8 mouse cellular contexts compared by ENCODE assay signal in genomic region chr8:61894062-61894461, GRCm38 (mm10). TPM values are rescaled to one million over a fixed set of nuclear protein-coding genes. Genes with fewer than 3 reads are reported as not detected.
DNase-seq lines count a peak whose midpoint lies in the region; ATAC-seq and TF ChIP-seq lines count a peak whose summit lies in the region.
"Had no signal": no experiment of that assay in that cellular context is flagged by ENCODE, and none has a peak within 500 bp of the region (broad histone marks: within the 10 kb centered on the region; RNA-seq: fewer than 3 reads in every experiment).

No protein-coding gene starts in this region.

- WGBS in midbrain, embryonic 11.5 days, result 56% methylated on average over 2 of the region's 2 CpGs
- 51% methylated on average over 2 of the region's 2 CpGs for WGBS in midbrain, embryonic 13.5 days
- 59% methylated on average over 2 of the region's 2 CpGs for WGBS in embryonic facial prominence, embryonic 11.5 days
- WGBS in liver, postnatal 0 days (ENCODE audit: insufficient replicate concordance), result 45% methylated on average over 2 of the region's 2 CpGs

- H3K4me1 ChIP-seq in midbrain, embryonic 11.5 days (ENCODE audit: control insufficient read depth, insufficient read depth, low read length), result no peaks in the 10 kb centered on the region
- H3K4me1 ChIP-seq in midbrain, embryonic 13.5 days (replicated peaks), result no peaks in the 10 kb centered on the region
- no peaks in the 10 kb centered on the region for H3K4me1 ChIP-seq in embryonic facial prominence, embryonic 11.5 days (ENCODE audit: control insufficient read depth, insufficient read depth, low read length)
- no peaks in the 10 kb centered on the region for H3K4me1 ChIP-seq in liver, postnatal 0 days (ENCODE audit: insufficient read depth)
- H3K4me1 ChIP-seq: neural tube, embryonic 13.5 days had no signal

- peak; percentile 61 for TF ChIP-seq CTCF in liver, postnatal 0 days (IDR thresholded peaks at IDR 0.05; ENCODE audit: low read depth)

- 0 out of 2 replicates have a peak, but pooled peaks have one; percentile 54 for ATAC-seq in midbrain, embryonic 11.5 days (ENCODE audit: low FRiP score)
- ATAC-seq in midbrain, embryonic 13.5 days, result no peak
- ATAC-seq in embryonic facial prominence, embryonic 11.5 days (replicated peaks; ENCODE audit: insufficient number of reproducible peaks, low FRiP score, low TSS enrichment, low read depth), result no peak
- ATAC-seq in liver, postnatal 0 days, result no peak

- H3K4me3 ChIP-seq in midbrain, embryonic 11.5 days (ENCODE audit: low read depth, low read length), result no peak overlapping the region
- H3K4me3 ChIP-seq in midbrain, embryonic 13.5 days (replicated peaks), result no peak overlapping the region
- no peak overlapping the region for H3K4me3 ChIP-seq in embryonic facial prominence, embryonic 11.5 days (ENCODE audit: low read depth, low read length)
- H3K4me3 ChIP-seq in liver, postnatal 0 days (ENCODE audit: low read depth, low read length), result no peak overlapping the region
- H3K4me3 ChIP-seq: neural tube, embryonic 13.5 days had no signal

- no peaks in the 10 kb centered on the region for H3K36me3 ChIP-seq in midbrain, embryonic 11.5 days (ENCODE audit: control insufficient read depth, insufficient read depth, low read length)
- H3K36me3 ChIP-seq in midbrain, embryonic 13.5 days, result no peaks in the 10 kb centered on the region
- no peaks in the 10 kb centered on the region for H3K36me3 ChIP-seq in embryonic facial prominence, embryonic 11.5 days (replicated peaks; ENCODE audit: control insufficient read depth, insufficient read depth, low read depth, low read length)
- H3K36me3 ChIP-seq in liver, postnatal 0 days (replicated peaks; ENCODE audit: insufficient read depth, low read length), result no peaks in the 10 kb centered on the region
- H3K36me3 ChIP-seq: neural tube, embryonic 13.5 days had no signal

- TF ChIP-seq EP300 in liver, postnatal 0 days (IDR thresholded peaks at IDR 0.05; ENCODE audit: low read depth), result no peak

- H3K27me3 ChIP-seq in midbrain, embryonic 11.5 days (ENCODE audit: control insufficient read depth, insufficient read depth, low read length), result no peaks in the 10 kb centered on the region
- H3K27me3 ChIP-seq in midbrain, embryonic 13.5 days, result no peaks in the 10 kb centered on the region
- H3K27me3 ChIP-seq in embryonic facial prominence, embryonic 11.5 days (ENCODE audit: control insufficient read depth, insufficient read depth, low read length), result no peaks in the 10 kb centered on the region
- H3K27me3 ChIP-seq in liver, postnatal 0 days (ENCODE audit: insufficient read depth, low read length), result no peaks in the 10 kb centered on the region
- H3K27me3 ChIP-seq: neural tube, embryonic 13.5 days had no signal

- H3K4me2 ChIP-seq in midbrain, embryonic 11.5 days, result no peak overlapping the region
- no peak overlapping the region for H3K4me2 ChIP-seq in midbrain, embryonic 13.5 days (replicated peaks)
- no peak overlapping the region for H3K4me2 ChIP-seq in embryonic facial prominence, embryonic 11.5 days (ENCODE audit: low read depth, low read length)
- no peak overlapping the region for H3K4me2 ChIP-seq in liver, postnatal 0 days (ENCODE audit: low read depth, low read length)
- H3K4me2 ChIP-seq: neural tube, embryonic 13.5 days had no signal

- H3K9ac ChIP-seq in midbrain, embryonic 11.5 days (ENCODE audit: low read length), result no peak overlapping the region
- no peak overlapping the region for H3K9ac ChIP-seq in midbrain, embryonic 13.5 days (replicated peaks)
- no peak overlapping the region for H3K9ac ChIP-seq in embryonic facial prominence, embryonic 11.5 days (replicated peaks; ENCODE audit: low read length)
- H3K9ac ChIP-seq in liver, postnatal 0 days (replicated peaks), result no peak overlapping the region
- H3K9ac ChIP-seq: neural tube, embryonic 13.5 days had no signal

- no peak overlapping the region for H3K27ac ChIP-seq in midbrain, embryonic 11.5 days (ENCODE audit: low read depth, low read length)
- no peak overlapping the region for H3K27ac ChIP-seq in midbrain, embryonic 13.5 days
- H3K27ac ChIP-seq in embryonic facial prominence, embryonic 11.5 days (replicated peaks; ENCODE audit: low read depth, low read length), result no peak overlapping the region
- no peak overlapping the region for H3K27ac ChIP-seq in liver, postnatal 0 days (ENCODE audit: low read depth)
- H3K27ac ChIP-seq: neural tube, embryonic 13.5 days had no signal

- H3K9me3 ChIP-seq in midbrain, embryonic 11.5 days (ENCODE audit: control insufficient read depth, low read length), result no peaks in the 10 kb centered on the region
- no peaks in the 10 kb centered on the region for H3K9me3 ChIP-seq in midbrain, embryonic 13.5 days
- H3K9me3 ChIP-seq in embryonic facial prominence, embryonic 11.5 days (replicated peaks; ENCODE audit: control insufficient read depth, low read length), result no peaks in the 10 kb centered on the region
- no peaks in the 10 kb centered on the region for H3K9me3 ChIP-seq in liver, postnatal 0 days (ENCODE audit: low read length)
- H3K9me3 ChIP-seq: neural tube, embryonic 13.5 days had no signal

- peak; percentile 89 for DNase-seq in midbrain, embryonic 11.5 days (ENCODE audit: low spot score, missing footprints)
- peak; percentile 77 for DNase-seq in adrenal gland, postnatal 10 days
- peak; percentile 70 for DNase-seq in embryonic facial prominence, embryonic 11.5 days (ENCODE audit: low spot score)
- peak; percentile 47 for DNase-seq in kidney, adult 9 months
- peak; percentile 40 for DNase-seq in liver, postnatal 0 days
- peak; percentile 12 to 17 for DNase-seq in right cerebral cortex, postnatal 36 days (ENCODE audit: low spot score in 2 of 2)

RNA-seq across cellular contexts. Expression of gene Palld, which starts 8.4 kb away (rescaled TPM):
- polyA plus RNA-seq in midbrain, embryonic 11.5 days (2014; fragmentation: Nextera tagmentation; extraction: Ambion mirVana), result 38.5 and 40.4 TPM in 2 replicates
- polyA plus RNA-seq in midbrain, embryonic 13.5 days (2015; fragmentation: Nextera tagmentation; extraction: Ambion mirVana), result 26.9 and 27.6 TPM in 2 replicates
- total RNA-seq in adrenal gland, postnatal 10 days (2021), result 10 to 100 TPM; 32.3 to 37.3 TPM
- 47.7 and 52.4 TPM in 2 replicates for polyA plus RNA-seq in embryonic facial prominence, embryonic 11.5 days (2014; fragmentation: Nextera tagmentation; extraction: Ambion mirVana)
- 10.2 and 11.7 TPM in 2 replicates for polyA plus RNA-seq in liver, postnatal 0 days (2015; fragmentation: Nextera tagmentation; extraction: Ambion mirVana)

RNA-seq across cellular contexts. Expression of gene Ddx60, which starts 33.8 kb away (rescaled TPM):
- polyA plus RNA-seq in midbrain, embryonic 11.5 days (2014; fragmentation: Nextera tagmentation; extraction: Ambion mirVana), result 0.25 and 0.45 TPM in 2 replicates
- 0.26 and 0.36 TPM in 2 replicates for polyA plus RNA-seq in midbrain, embryonic 13.5 days (2015; fragmentation: Nextera tagmentation; extraction: Ambion mirVana)
- total RNA-seq in adrenal gland, postnatal 10 days (2021), result 1 to 10 TPM; 2.3 to 6.5 TPM
- polyA plus RNA-seq in embryonic facial prominence, embryonic 11.5 days (2014; fragmentation: Nextera tagmentation; extraction: Ambion mirVana), result 0.11 and 0.18 TPM in 2 replicates
- 2.7 TPM in 2 replicates for polyA plus RNA-seq in liver, postnatal 0 days (2015; fragmentation: Nextera tagmentation; extraction: Ambion mirVana)

Comparison
In these comparisons a context has a peak if more than half of its experiments do, and no peak if none do; other contexts are left out.
1. DNase-seq: peak in every context shown above with its lines; median percentile 89 in midbrain, embryonic 11.5 days; 77 in adrenal gland, postnatal 10 days; 70 in embryonic facial prominence, embryonic 11.5 days; 47 in kidney, adult 9 months; 40 in liver, postnatal 0 days; 14 in right cerebral cortex, postnatal 36 days.